Mouse (Mus musculus) heart, embryonic 12.5 days (tissue): ENCODE measurements around the gene Pou4f1. TPM values are rescaled to one million over a fixed set of nuclear protein-coding genes. Genes with fewer than 3 reads are reported as not detected.

ENCODE experiments used
- ATAC-seq: fragments of 200-750 bp; cut with Nextera tagmentation; 2 replicates; pipeline ENCODE4 v1.8.0; 2017; ENCODE audit warnings: moderate TSS enrichment, moderate library complexity; ENCODE audit not compliant: insufficient number of reproducible peaks, low FRiP score
- H3K27ac ChIP-seq: fragments of 300-500 bp; sonication (generic); 2 replicates; pipeline ENCODE4 v1.5.1; 2016; ENCODE audit warnings: mild to moderate bottlenecking, moderate library complexity; ENCODE audit not compliant: poor library complexity, severe bottlenecking
- H3K27me3 ChIP-seq: fragments of 300-500 bp; sonication (generic); replicated peaks from 2 replicates; pipeline ENCODE4 v1.6.1; 2016; ENCODE audit warnings: mild to moderate bottlenecking, moderate library complexity
- H3K36me3 ChIP-seq: fragments of 300-500 bp; sonication (generic); 2 replicates; pipeline ENCODE4 v1.6.1; 2016; ENCODE audit warnings: mild to moderate bottlenecking, moderate library complexity
- H3K4me1 ChIP-seq: fragments of 300-500 bp; sonication (generic); replicated peaks from 2 replicates; pipeline ENCODE4 v1.6.1; 2016; ENCODE audit warnings: mild to moderate bottlenecking
- H3K4me2 ChIP-seq: fragments of 300-500 bp; sonication (generic); 2 replicates; pipeline ENCODE4 v1.6.1; 2016; ENCODE audit warnings: mild to moderate bottlenecking, moderate library complexity
- H3K4me3 ChIP-seq: fragments of 300-500 bp; sonication (generic); 2 replicates; pipeline ENCODE4 v1.5.1; 2016; ENCODE audit warnings: mild to moderate bottlenecking
- H3K9ac ChIP-seq: fragments of 300-500 bp; sonication (generic); 2 replicates; pipeline ENCODE4 v1.6.1; 2016; ENCODE audit warnings: mild to moderate bottlenecking, moderate library complexity
- H3K9me3 ChIP-seq: fragments of 300-500 bp; sonication (generic); replicated peaks from 2 replicates; pipeline ENCODE4 v1.6.1; 2016; ENCODE audit warnings: mild to moderate bottlenecking, moderate library complexity
- WGBS: fragments of 180-500 bp; shearing (Covaris S2); methylation state at CpG from one replicate; pipeline ENCODE4 v1.1.7; 2016; 5-methylcytosine and 5-hydroxymethylcytosine counted together
- polyA plus RNA-seq: library from polyadenylated mRNA; unstranded; fragments of >200 nt; fragmentation: Nextera tagmentation; extraction: Ambion mirVana; gene quantifications from 2 replicates; pipeline ENCODE4 v1.2.1, GENCODE M21; 2016

Gene Pou4f1
- polyA plus RNA-seq, 1 experiment from 2014 or later, result not detected

DNA sequence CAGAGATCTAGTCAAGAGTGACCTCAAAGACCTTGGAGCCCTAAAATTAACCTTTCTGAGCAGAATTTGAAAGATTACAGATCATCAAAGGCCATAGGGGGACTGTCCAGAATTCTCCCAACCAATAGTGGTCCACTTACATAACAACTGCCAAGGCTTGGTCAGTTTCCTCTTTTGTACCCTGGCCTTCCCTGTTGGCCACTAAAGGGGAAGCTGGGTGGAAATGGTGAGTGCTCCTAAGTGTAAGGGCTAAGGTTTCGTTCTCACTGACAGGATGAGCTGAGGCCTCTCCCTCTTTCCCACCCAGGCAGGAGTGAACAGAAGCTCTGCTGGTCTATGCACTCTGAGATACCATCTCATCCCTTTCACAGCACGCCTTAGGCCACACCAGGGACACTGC is 33.5 kb downstream of the Pou4f1 start:
- no peaks in the 10 kb centered on the region for H3K9me3 ChIP-seq
- H3K4me3 ChIP-seq, result no peak overlapping the region
- no peaks in the 10 kb centered on the region for H3K27me3 ChIP-seq
- H3K4me2 ChIP-seq, result no peak overlapping the region
- H3K36me3 ChIP-seq, result no peaks in the 10 kb centered on the region
- 40% methylated on average over 2 of the region's 2 CpGs for WGBS
- no peaks in the 10 kb centered on the region for H3K4me1 ChIP-seq
- ATAC-seq, result no peak
- no peak overlapping the region for H3K9ac ChIP-seq
- no peak overlapping the region for H3K27ac ChIP-seq

DNA sequence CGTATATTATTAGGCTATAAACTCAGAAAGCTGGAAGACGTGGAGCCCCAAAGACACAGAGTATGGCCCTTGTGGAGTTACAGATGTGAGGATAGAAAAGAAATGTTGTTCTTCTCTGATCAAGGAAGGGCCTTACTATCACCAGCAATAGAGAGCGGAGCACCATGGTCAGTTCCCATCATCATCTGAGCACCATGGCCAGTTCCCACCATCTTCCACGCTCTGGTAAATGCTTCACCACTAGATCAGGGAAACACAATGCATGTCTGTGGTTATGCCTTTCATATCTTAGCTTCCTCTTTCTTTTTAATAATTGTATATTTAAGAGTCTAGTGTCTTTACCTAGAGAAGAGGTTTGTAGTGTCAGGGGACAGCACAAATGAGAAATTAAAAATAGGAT is 37.0 kb downstream of the Pou4f1 start:
- H3K9ac ChIP-seq, result no peak overlapping the region

GRCm38 (mm10) chr14:104423688-104424470 is 43.9 kb downstream of the Pou4f1 start:
- no peaks in the 10 kb centered on the region for H3K9me3 ChIP-seq
- H3K36me3 ChIP-seq, result no peaks in the 10 kb centered on the region
- H3K27me3 ChIP-seq, result no peaks in the 10 kb centered on the region
- H3K4me2 ChIP-seq, result no peak overlapping the region
- no peaks in the 10 kb centered on the region for H3K4me1 ChIP-seq
- no peak for ATAC-seq
- H3K9ac ChIP-seq, result no peak overlapping the region
- 69% methylated on average over 14 of the region's 14 CpGs for WGBS
- no peak overlapping the region for H3K27ac ChIP-seq
- no peak overlapping the region for H3K4me3 ChIP-seq

More for the DNA sequence above, 37.0 kb downstream of the Pou4f1 start:
- Histone ChIP-seq H3K4me3 (no peak overlapping the region), H3K27ac (no peak overlapping the region), H3K27me3 (no peaks in the 10 kb centered on the region), H3K36me3 (no peaks in the 10 kb centered on the region), H3K9me3 (no peaks in the 10 kb centered on the region), H3K4me1 (no peaks in the 10 kb centered on the region), H3K4me2 (no peak overlapping the region)
- 55% methylated on average over 4 of the region's 4 CpGs for WGBS
- ATAC-seq, result no peak

Other genes with a start within 250 kb of the Pou4f1 start
- 17.7 and 21.4 TPM in 2 replicates for gene Rnf219, start 54.6 kb upstream of the Pou4f1 start, polyA plus RNA-seq